ENCODE assay signal across 14 mouse cellular contexts in genomic region chr5:48748613-48749012, GRCm38 (mm10).
"Had no signal": no experiment of that assay in that cellular context is flagged by ENCODE, and none has a peak within 500 bp of the region (broad histone marks: within the 10 kb centered on the region; RNA-seq: fewer than 3 reads in every experiment).

No protein-coding gene starts in this region.

- H3K36me3 ChIP-seq: midbrain, embryonic 10.5 days; midbrain, embryonic 12.5 days; neural tube, embryonic 12.5 days; stomach, embryonic 15.5 days had no signal

- H3K4me2 ChIP-seq: lung, embryonic 14.5 days; midbrain, embryonic 12.5 days; neural tube, embryonic 12.5 days; stomach, embryonic 15.5 days had no signal

- H3K4me1 ChIP-seq: midbrain, embryonic 12.5 days; neural tube, embryonic 12.5 days; stomach, embryonic 15.5 days had no signal

- H3K27me3 ChIP-seq: midbrain, embryonic 12.5 days; neural tube, embryonic 12.5 days; stomach, embryonic 15.5 days had no signal

- DNase-seq: lung, adult 18-20 months; lung, embryonic 14.5 days; lung, postnatal 10 days; lung, postnatal 4 days; right cerebral cortex, postnatal 14 days; thymus, adult 2 months; thymus, postnatal 25 days; thymus, postnatal 4 days had no signal

- H3K4me3 ChIP-seq: midbrain, embryonic 10.5 days; midbrain, embryonic 12.5 days; neural tube, embryonic 12.5 days; stomach, embryonic 15.5 days had no signal

- H3K27ac ChIP-seq: liver, embryonic 14.5 days; midbrain, embryonic 10.5 days; midbrain, embryonic 12.5 days; neural tube, embryonic 12.5 days; stomach, embryonic 15.5 days; stomach, postnatal 0 days had no signal

- H3K9me3 ChIP-seq: midbrain, embryonic 10.5 days; midbrain, embryonic 12.5 days; neural tube, embryonic 12.5 days; stomach, embryonic 15.5 days had no signal

- H3K9ac ChIP-seq: liver, embryonic 14.5 days; lung, embryonic 14.5 days; midbrain, embryonic 12.5 days; neural tube, embryonic 12.5 days; stomach, embryonic 15.5 days had no signal
